Mouse (Mus musculus) ovary, adult 10 weeks (tissue): Measurements from ENCODE around the gene Clybl. TPM values are rescaled to one million over a fixed set of nuclear protein-coding genes. Genes with fewer than 3 reads are reported as not detected.

Experiments
- polyA plus RNA-seq: library from polyadenylated mRNA; stranded (reverse); fragments of 350-450 nt; fragmentation: Illumina TruSeq; extraction: RNeasy Lipid Tissue Mini Kit (QIAGEN cat#74804); gene quantifications from one replicate; pipeline ENCODE4 v1.2.3, GENCODE M21; 2014

Clybl gene
- polyA plus RNA-seq = 35.1 TPM

DNA sequence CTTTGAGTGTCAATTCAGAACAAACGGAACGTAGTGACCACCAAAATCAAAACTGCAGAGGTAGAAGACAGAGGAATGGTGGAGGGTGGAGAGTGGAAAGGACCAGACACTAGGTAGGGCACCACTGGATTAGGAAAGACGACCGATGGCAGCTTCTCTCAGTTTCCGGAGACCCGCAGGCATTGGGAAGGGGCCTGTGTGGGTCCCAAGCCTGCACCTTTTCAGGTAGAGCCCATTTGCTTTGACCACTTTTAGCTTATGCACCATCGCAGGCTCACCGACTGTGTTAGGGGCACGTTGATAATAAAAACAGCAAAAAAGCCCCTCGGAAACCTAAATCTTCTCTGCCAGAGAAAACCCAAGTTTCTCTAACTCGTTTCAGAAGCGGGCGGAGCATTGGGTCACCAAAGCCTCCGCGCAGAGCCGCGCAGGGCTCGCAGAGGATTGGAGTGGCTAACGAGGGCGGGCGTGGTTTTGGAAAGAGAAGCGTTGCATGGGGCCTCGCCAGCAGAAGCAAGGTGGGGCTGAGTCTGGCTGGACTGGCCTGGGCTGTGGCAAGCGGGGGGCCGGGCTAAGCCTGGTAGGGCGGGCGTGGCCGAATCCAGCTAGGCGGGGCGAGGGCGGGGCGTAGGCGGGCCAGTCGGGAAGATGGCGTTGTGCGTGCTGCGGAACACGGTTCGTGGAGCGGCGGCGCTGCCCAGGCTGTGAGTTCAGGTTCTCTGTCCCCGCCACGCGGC lies at the start of gene Clybl:
Gene Clybl, plus strand, starts transcription at position 627 of the 737 bp plus-strand sequence.

DNA sequence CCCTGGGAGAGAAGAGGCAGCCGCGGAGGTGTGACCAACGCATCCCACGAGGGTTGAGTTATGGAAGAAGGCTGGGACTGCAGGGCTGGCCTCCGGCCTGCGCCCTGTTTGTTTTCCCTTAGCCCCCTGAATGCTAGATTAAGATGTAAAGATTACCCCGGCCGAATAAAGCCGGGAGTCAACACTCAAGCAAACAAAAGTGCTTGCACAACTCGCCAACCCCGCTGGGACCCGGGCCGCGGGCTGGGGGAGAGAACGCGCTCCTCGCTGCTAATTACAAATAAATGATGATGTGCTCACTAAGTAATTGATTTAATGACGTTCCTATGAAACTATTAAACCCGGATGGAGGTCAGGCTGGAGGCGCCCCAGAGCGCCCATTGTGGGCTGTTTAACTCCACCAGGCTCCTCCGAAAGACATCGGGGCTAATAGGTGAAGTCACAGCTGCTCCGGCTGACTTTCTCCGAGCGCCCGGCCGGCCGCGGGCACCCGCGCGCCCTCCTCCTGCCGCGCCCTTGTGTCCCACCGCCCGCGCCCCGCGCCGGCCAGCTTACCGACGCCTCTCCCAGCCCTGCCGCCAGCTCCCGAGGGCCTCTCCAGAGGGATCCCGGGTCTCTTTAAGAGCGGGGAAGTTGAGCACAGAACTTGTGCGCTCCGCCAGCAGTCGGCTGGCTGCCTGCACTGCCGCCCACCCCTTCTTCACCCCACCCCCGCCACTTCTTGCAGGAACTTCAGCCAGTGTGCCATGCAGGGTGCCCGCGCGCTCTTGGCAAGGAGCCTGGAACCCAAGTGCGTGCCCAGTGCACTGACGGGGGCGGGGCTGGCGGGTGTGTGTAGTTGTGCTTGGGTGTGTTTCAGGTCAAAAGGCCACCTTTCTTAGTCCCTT lies 269.2 kb downstream of the Clybl start, which contains the start of gene Gm5089:
Gene Gm5089, minus strand, starts transcription at position 620 of the 887 bp plus-strand sequence.

Other genes with a start within 250 kb of the Clybl start
- gene Gpr183, start 216.5 kb upstream of the Clybl start, polyA plus RNA-seq = 0.74 TPM
- not detected for gene Timm8a2, start 147.0 kb upstream of the Clybl start, polyA plus RNA-seq
- 752 TPM for gene Tm9sf2, start 74.7 kb upstream of the Clybl start, polyA plus RNA-seq